Mouse (Mus musculus): ENCODE measurements around the gene Enpp4. TPM values are rescaled to one million over a fixed set of nuclear protein-coding genes. Genes with fewer than 3 reads are reported as not detected.

Enpp4 gene
- polyA plus RNA-seq, 1 experiment: 1.8 TPM

DNA sequence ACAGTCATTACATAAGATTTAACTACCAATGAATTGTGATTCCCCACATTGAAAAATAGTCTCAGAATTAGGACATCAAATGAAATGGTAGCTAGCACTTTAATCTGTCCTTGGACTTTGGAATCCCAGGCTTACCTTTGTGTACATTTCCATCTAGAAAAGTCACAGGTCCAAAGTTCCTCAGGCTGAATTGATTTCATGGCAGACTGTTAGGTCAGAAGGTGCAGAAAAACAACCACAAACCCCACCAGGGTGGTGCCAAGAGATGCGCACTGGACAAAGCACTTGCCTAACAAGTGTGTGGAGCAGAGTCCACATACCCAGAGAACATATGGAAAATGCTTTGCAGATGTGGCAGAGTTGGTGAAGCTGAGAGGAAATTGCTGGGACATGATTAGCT, 48.5 kb downstream of the Enpp4 start:
- Histone ChIP-seq H3K9ac (ENCODE audit: low read depth, poor library complexity, severe bottlenecking) (no peak overlapping the region), H3K27ac (ENCODE audit: insufficient read depth, low read length) (no peak overlapping the region), H3K4me3 (ENCODE audit: low read depth, low read length) (no peak overlapping the region), H3K4me1 (ENCODE audit: control insufficient read depth, insufficient read depth, low read length) (no peaks in the 10 kb centered on the region), H3K36me3 (ENCODE audit: control insufficient read depth, insufficient read depth, low read length, poor library complexity, severe bottlenecking) (no peaks in the 10 kb centered on the region), H3K9me3 (replicated peaks; ENCODE audit: control insufficient read depth, insufficient read depth, low read length, poor library complexity, severe bottlenecking) (no peaks in the 10 kb centered on the region), H3K27me3 (ENCODE audit: control insufficient read depth, insufficient read depth, low read length, poor library complexity, severe bottlenecking) (no peaks in the 10 kb centered on the region)
- no peak for TF ChIP-seq CTCF (IDR thresholded peaks at IDR 0.05; ENCODE audit: low read depth, low read length)
- no peak for TF ChIP-seq POLR2A (IDR thresholded peaks at IDR 0.05; ENCODE audit: insufficient read depth, low read length)
- no peak for TF ChIP-seq EP300 (IDR thresholded peaks at IDR 0.05; ENCODE audit: insufficient read depth, low read depth, low read length)

DNA sequence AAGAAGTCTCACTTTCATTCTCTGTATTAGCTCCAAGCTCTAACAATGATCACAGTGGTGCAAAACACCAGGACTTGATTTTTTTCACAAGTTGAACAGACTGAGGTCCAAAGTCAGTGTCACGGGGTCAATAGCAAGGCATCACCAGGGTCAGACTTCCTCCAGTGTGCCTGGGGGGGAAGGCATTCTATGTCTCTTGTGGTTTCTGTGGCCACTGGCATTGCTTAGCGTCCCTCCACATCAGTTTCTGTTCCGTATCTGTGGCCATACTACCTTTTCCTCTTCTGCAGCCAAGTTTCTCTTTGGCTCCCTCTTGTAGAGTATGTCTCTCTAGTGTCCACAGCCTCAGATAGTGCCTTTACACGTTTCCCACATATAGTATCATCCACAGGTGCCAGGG, 52.2 kb downstream of the Enpp4 start:
- no peak overlapping the region for H3K27ac ChIP-seq (ENCODE audit: insufficient read depth, low read length)
- H3K4me1 ChIP-seq (ENCODE audit: control insufficient read depth, insufficient read depth, low read length): no peaks in the 10 kb centered on the region
- no peak overlapping the region for H3K4me3 ChIP-seq (ENCODE audit: low read depth, low read length)
- no peaks in the 10 kb centered on the region for H3K9me3 ChIP-seq (replicated peaks; ENCODE audit: control insufficient read depth, insufficient read depth, low read length, poor library complexity, severe bottlenecking)
- H3K27me3 ChIP-seq (ENCODE audit: control insufficient read depth, insufficient read depth, low read length, poor library complexity, severe bottlenecking): no peaks in the 10 kb centered on the region
- no peak overlapping the region for H3K9ac ChIP-seq (ENCODE audit: low read depth, poor library complexity, severe bottlenecking)
- TF ChIP-seq EP300 (IDR thresholded peaks at IDR 0.05; ENCODE audit: insufficient read depth, low read depth, low read length) (no peak), CTCF (IDR thresholded peaks at IDR 0.05; ENCODE audit: low read depth, low read length) (no peak), POLR2A (IDR thresholded peaks at IDR 0.05; ENCODE audit: insufficient read depth, low read length) (no peak)
- no peaks in the 10 kb centered on the region for H3K36me3 ChIP-seq (ENCODE audit: control insufficient read depth, insufficient read depth, low read length, poor library complexity, severe bottlenecking)

Other genes starting within 250 kb of the Enpp4 start
- 16.2 and 16.6 TPM in 2 replicates for gene Enpp5, start 27.0 kb downstream of the Enpp4 start, polyA plus RNA-seq (2011; ENCODE audit: insufficient read depth, insufficient read length, low read depth, missing spikeins)
- 4.9 and 6.0 TPM in 2 replicates for gene Clic5, start 82.8 kb upstream of the Enpp4 start, polyA plus RNA-seq (2011; ENCODE audit: insufficient read depth, insufficient read length, low read depth, missing spikeins)

Data from ES-Bruce4 (cell line).